Mouse (Mus musculus): ENCODE data around the gene Gja10.

GRCm38 (mm10) chr4:32569995-32570938 is 32.3 kb downstream of the Gja10 start:
- TF ChIP-seq POLR2A (IDR thresholded peaks at IDR 0.05; ENCODE audit: low read depth, low read length): no peak
- TF ChIP-seq CTCF (IDR thresholded peaks at IDR 0.05; ENCODE audit: extremely low read depth, insufficient read length, insufficient replicate concordance, low read depth, low read length): no peak

All from small intestine, adult 2 months (tissue).